Mouse (Mus musculus): ENCODE measurements around the gene Khdc1b.
"Not testable (repeated sequence)": the region's sequence is repeated elsewhere in the genome, so short reads cannot be mapped to it uniquely, and the experiment has no call there.

Khdc1b gene

GRCm38 (mm10) chr1:21383256-21383655 lies at the start of gene Khdc1b:
Gene Khdc1b, plus strand, starts transcription at chr1:21383556.
- DNase-seq (ENCODE audit: low spot score), result no peak

GRCm38 (mm10) chr1:21335836-21336235 lies 47.5 kb upstream of the Khdc1b start:
- DNase-seq (ENCODE audit: low spot score), result no peak

GRCm38 (mm10) chr1:21340745-21341144 lies 42.6 kb upstream of the Khdc1b start:
- no peak for DNase-seq (ENCODE audit: low spot score)

GRCm38 (mm10) chr1:21344253-21344652 lies 39.1 kb upstream of the Khdc1b start:
- DNase-seq (ENCODE audit: low spot score), result peak; percentile 60

- DNase-seq (ENCODE audit: low spot score), result not testable (repeated sequence)
These were observed 38.6 kb upstream of the Khdc1b start for GRCm38 (mm10) chr1:21344752-21345151.

GRCm38 (mm10) chr1:21349341-21349740 lies 34.0 kb upstream of the Khdc1b start, which contains the start of gene Khdc1a:
Gene Khdc1a, plus strand, starts transcription at chr1:21349641.
- DNase-seq (ENCODE audit: low spot score), result no peak

- not testable (repeated sequence) for DNase-seq (ENCODE audit: low spot score)
These were observed 15.3 kb upstream of the Khdc1b start, which contains the start of gene Khdc1c for GRCm38 (mm10) chr1:21368031-21368430. Gene Khdc1c, plus strand, starts transcription at chr1:21368331.

GRCm38 (mm10) chr1:21391138-21391671 lies 7.8 kb downstream of the Khdc1b start:
- no peak for DNase-seq (ENCODE audit: low spot score)

- DNase-seq (ENCODE audit: low spot score), result no peak
These were observed 19.4 kb downstream of the Khdc1b start for GRCm38 (mm10) chr1:21402804-21403203.

GRCm38 (mm10) chr1:21407266-21407665 lies 23.9 kb downstream of the Khdc1b start:
- no peak for DNase-seq (ENCODE audit: low spot score)

GRCm38 (mm10) chr1:21411331-21412196 lies 28.2 kb downstream of the Khdc1b start:
- DNase-seq (ENCODE audit: low spot score), result peak; percentile 27

- no peak for DNase-seq (ENCODE audit: low spot score)
These were observed 28.8 kb downstream of the Khdc1b start for GRCm38 (mm10) chr1:21412197-21412555.

GRCm38 (mm10) chr1:21419370-21419769 lies 36.0 kb downstream of the Khdc1b start:
- DNase-seq (ENCODE audit: low spot score), result no peak

- DNase-seq (ENCODE audit: low spot score), result no peak
These were observed 42.3 kb downstream of the Khdc1b start for GRCm38 (mm10) chr1:21425654-21426053.

- no peak for DNase-seq (ENCODE audit: low spot score)
These were observed 44.7 kb downstream of the Khdc1b start for GRCm38 (mm10) chr1:21428079-21428478.

- no peak for DNase-seq (ENCODE audit: low spot score)
These were observed 48.3 kb downstream of the Khdc1b start for GRCm38 (mm10) chr1:21431666-21432065.

GRCm38 (mm10) chr1:21434853-21435252 lies 51.5 kb downstream of the Khdc1b start:
- no peak for DNase-seq (ENCODE audit: low spot score)

Data from yolk sac, embryonic 10.5 days (tissue).